Mouse (Mus musculus): ENCODE measurements around the gene Dnah14. TPM values are rescaled to one million over a fixed set of nuclear protein-coding genes. Genes with fewer than 3 reads are reported as not detected.

Dnah14 gene
- polyA plus RNA-seq, 1 experiment from 2014 or later: 0.88 TPM

DNA sequence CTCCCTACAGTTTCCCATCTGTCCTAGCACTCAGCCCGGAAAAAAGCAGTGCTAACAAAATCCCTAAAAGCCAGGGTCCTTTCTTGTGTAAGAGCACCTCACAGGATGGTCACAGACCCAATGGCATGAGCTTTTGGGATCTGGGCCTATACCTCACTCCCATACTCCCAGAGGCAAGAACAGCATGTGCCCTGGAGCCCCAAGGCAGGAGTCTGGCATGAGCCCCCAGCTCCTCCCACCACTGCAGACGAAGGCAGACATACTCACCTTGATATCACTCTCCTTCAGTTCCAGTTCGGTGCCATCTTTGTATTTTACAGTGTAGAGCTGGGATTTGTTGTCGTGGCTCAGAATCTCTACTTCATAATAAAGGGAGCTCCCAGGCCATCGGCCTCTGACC is 261.8 kb downstream of the Dnah14 start:
- WGBS: 83% methylated on average over 5 of the region's 5 CpGs
- peaks cover 9% of the 10 kb centered on the region; the same call in 1 of the 2 replicates for H3K4me1 ChIP-seq (replicated peaks; ENCODE audit: insufficient read depth, low read length)
- no peak for ATAC-seq (replicated peaks; ENCODE audit: low FRiP score, low read depth)
- DNase-seq (ENCODE audit: low spot score): no peak
- H3K4me2 ChIP-seq (ENCODE audit: low read length): no peak overlapping the region
- H3K9ac ChIP-seq (ENCODE audit: low read depth, low read length): no peak overlapping the region
- H3K36me3 ChIP-seq (ENCODE audit: insufficient read depth, low read length): peaks cover 14% of the 10 kb centered on the region; the same call in 1 of the 2 replicates
- no peaks in the 10 kb centered on the region for H3K27me3 ChIP-seq (ENCODE audit: insufficient read depth, low read length)
- H3K9me3 ChIP-seq (replicated peaks; ENCODE audit: low read length): no peaks in the 10 kb centered on the region
- no peak for TF ChIP-seq CTCF (IDR thresholded peaks at IDR 0.05; ENCODE audit: low read depth)
- H3K4me3 ChIP-seq (replicated peaks; ENCODE audit: low read depth, low read length): no peak overlapping the region
- no peak overlapping the region for H3K27ac ChIP-seq

DNA sequence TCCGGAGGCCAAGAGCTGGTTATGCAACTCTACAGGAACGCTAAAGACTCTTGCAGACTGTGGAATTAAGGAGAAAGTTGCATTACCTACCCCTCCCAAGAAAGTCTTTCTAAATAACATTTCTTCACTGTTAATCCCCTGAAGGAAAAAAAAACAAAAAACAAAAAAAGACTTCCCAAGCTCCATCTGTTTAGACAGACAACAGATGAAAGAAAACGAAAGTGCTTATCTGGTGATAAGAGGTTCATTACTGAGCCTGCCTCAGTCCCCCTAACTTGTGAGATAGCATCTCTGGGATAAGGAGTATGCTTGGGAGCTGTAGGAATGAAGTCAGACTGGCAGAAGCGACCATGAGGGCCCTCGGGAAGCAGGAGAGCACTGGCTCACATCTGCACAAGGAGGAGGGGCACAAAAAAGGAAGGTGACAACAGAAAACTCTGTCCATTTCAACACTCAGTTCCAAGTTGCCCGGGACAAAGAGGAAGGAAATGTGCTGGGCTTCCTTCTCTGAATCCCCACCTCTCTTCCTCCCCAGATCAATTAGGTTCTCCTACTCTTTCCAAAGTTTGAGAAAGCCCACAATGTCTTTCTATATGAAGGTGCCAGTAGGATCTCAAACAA is 263.5 kb downstream of the Dnah14 start:
- Histone ChIP-seq H3K9me3 (replicated peaks; ENCODE audit: low read length) (no peaks in the 10 kb centered on the region), H3K27me3 (ENCODE audit: insufficient read depth, low read length) (no peaks in the 10 kb centered on the region), H3K36me3 (ENCODE audit: insufficient read depth, low read length) (peaks cover 11% of the 10 kb centered on the region; the same call in 1 of the 2 replicates), H3K4me3 (replicated peaks; ENCODE audit: low read depth, low read length) (no peak overlapping the region), H3K4me1 (replicated peaks; ENCODE audit: insufficient read depth, low read length) (peaks cover 9% of the 10 kb centered on the region; the same call in 1 of the 2 replicates), H3K27ac (no peak overlapping the region), H3K4me2 (ENCODE audit: low read length) (peak overlapping the region; percentile 86), H3K9ac (ENCODE audit: low read depth, low read length) (no peak overlapping the region; the same call in 1 of the 2 replicates)
- WGBS: 28% methylated on average over 6 of the region's 6 CpGs
- no peak for TF ChIP-seq CTCF (IDR thresholded peaks at IDR 0.05; ENCODE audit: low read depth)
- no peak for ATAC-seq (replicated peaks; ENCODE audit: low FRiP score, low read depth)
- DNase-seq (ENCODE audit: low spot score): no peak

DNA sequence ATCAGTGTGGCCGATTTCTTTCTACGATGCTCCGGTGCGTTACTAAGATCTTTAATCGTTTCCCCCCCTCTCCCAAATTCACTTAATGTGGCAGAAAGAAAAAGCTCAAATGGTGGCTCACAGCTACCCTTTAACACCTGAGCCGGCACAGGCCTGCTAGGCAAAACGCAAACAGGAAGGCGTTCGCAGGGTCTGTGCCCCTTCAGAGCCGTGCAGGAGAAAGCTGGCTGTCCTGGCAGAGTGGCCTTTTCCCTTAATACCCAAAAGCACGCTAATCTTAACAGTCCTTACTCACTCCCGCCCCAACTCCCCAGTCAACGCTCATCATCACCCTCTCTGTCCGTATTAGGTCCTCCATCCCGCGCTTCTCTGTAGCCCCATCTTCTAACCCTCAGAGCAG is 265.0 kb downstream of the Dnah14 start:
- Histone ChIP-seq H3K36me3 (ENCODE audit: insufficient read depth, low read length) (0 out of 2 replicates have a peak, but pooled peaks cover under 1% of the 10 kb centered on the region), H3K4me1 (replicated peaks; ENCODE audit: insufficient read depth, low read length) (peaks cover 9% of the 10 kb centered on the region; the same call in 1 of the 2 replicates), H3K27ac (peak overlapping the region; percentile 98), H3K9me3 (replicated peaks; ENCODE audit: low read length) (no peaks in the 10 kb centered on the region), H3K4me2 (ENCODE audit: low read length) (peak overlapping the region; percentile 86), H3K9ac (ENCODE audit: low read depth, low read length) (peak overlapping the region; percentile 94), H3K27me3 (ENCODE audit: insufficient read depth, low read length) (no peaks in the 10 kb centered on the region), H3K4me3 (replicated peaks; ENCODE audit: low read depth, low read length) (peak overlapping the region; percentile 82)
- no peak for TF ChIP-seq CTCF (IDR thresholded peaks at IDR 0.05; ENCODE audit: low read depth)
- ATAC-seq (replicated peaks; ENCODE audit: low FRiP score, low read depth) (no peak), DNase-seq (ENCODE audit: low spot score) (no peak)
- under 1% methylated on average over 16 of the region's 16 CpGs for WGBS

DNA sequence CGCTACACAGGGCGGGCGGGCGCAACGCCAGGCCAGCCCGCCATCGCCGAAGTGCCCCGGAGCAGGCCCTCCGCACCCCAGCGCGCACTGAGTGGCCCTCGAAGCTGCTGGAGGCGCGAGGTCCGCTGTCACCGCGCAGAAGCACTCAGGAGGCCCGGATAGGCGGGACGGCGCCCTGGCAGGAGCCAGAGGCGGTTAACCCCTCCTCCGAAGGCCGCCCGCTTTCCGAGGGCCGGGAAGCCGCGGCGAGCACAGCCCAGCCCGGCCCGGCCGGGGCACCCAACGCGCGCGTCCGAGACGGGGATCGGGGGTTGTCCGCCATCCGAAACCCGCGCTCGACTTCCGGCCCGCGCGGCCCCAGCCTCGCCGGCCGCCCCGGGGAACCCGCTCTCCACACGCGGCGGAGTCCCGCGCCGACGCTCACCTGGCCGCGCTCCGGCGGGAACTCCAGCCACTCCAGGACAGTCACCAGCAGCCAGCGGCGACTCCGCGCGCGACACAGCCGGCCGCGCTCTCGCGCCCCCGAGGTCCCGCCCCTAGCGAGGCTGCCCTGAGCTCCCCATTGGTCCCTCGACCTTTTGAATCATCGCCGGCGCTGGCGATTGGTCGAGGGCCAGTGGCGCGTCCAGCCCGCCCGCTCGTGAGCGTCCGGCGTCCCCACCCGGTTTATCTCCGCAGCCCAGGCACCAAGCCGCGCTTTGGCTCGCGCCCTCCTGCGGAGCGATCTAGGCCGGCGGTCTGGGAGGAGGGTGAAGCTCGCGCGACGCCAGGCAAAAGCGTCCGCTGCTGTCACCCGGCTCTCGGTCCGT is 265.7 kb downstream of the Dnah14 start:
- under 1% methylated on average over 93 of the region's 113 CpGs for WGBS
- peak; percentile 51; the same call in 1 of the 2 replicates for TF ChIP-seq CTCF (IDR thresholded peaks at IDR 0.05; ENCODE audit: low read depth)
- Histone ChIP-seq H3K27me3 (ENCODE audit: insufficient read depth, low read length) (no peaks in the 10 kb centered on the region), H3K4me2 (ENCODE audit: low read length) (peak overlapping the region; percentile 86), H3K9me3 (replicated peaks; ENCODE audit: low read length) (no peaks in the 10 kb centered on the region), H3K4me1 (replicated peaks; ENCODE audit: insufficient read depth, low read length) (peaks cover 9% of the 10 kb centered on the region; the same call in 1 of the 2 replicates), H3K36me3 (ENCODE audit: insufficient read depth, low read length) (no peaks in the 10 kb centered on the region), H3K9ac (ENCODE audit: low read depth, low read length) (peak overlapping the region; percentile 94), H3K27ac (peak overlapping the region; percentile 98), H3K4me3 (replicated peaks; ENCODE audit: low read depth, low read length) (peak overlapping the region; percentile 82)
- DNase-seq (ENCODE audit: low spot score) (peak; percentile 97), ATAC-seq (replicated peaks; ENCODE audit: low FRiP score, low read depth) (peak; percentile 98)

DNA sequence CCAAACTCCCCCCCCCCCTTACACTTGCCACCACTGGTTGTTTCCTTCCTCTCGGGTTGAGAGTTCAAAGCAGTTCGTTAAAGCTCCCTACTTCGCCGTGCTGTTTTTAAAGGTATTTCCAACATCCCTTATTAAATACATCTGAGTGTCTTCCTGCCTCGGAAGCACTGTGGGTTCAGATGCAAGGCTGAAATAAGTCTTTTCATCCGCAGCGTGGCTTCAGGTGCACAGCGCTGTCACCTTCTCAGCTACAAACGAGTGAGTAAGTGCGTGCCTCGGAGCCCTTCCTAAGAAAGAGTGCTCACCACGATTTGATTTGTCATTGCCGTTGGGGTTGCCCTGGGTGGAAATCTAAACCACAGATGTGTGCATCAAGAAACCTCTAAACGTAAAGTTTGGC is 266.4 kb downstream of the Dnah14 start, which contains the start of gene Lbr:
TSS of gene Lbr (minus strand) at position 266 of the 400 bp plus-strand sequence.
- peak; percentile 39 for DNase-seq (ENCODE audit: low spot score)
- no peak for TF ChIP-seq CTCF (IDR thresholded peaks at IDR 0.05; ENCODE audit: low read depth)
- no peak for ATAC-seq (replicated peaks; ENCODE audit: low FRiP score, low read depth)
- Histone ChIP-seq H3K4me2 (ENCODE audit: low read length) (peak within 1 kb of the TSS; percentile 86), H3K27ac (peak within 1 kb of the TSS; percentile 98), H3K4me1 (replicated peaks; ENCODE audit: insufficient read depth, low read length) (peaks cover 9% of the 10 kb centered on the region; the same call in 1 of the 2 replicates), H3K4me3 (replicated peaks; ENCODE audit: low read depth, low read length) (peak within 1 kb of the TSS; percentile 82), H3K9ac (ENCODE audit: low read depth, low read length) (peak within 1 kb of the TSS; percentile 94), H3K36me3 (ENCODE audit: insufficient read depth, low read length) (no peaks in the 10 kb centered on the region), H3K27me3 (ENCODE audit: insufficient read depth, low read length) (no peaks in the 10 kb centered on the region), H3K9me3 (replicated peaks; ENCODE audit: low read length) (no peaks in the 10 kb centered on the region)
- under 1% methylated on average over 14 of the region's 14 CpGs for WGBS

DNA sequence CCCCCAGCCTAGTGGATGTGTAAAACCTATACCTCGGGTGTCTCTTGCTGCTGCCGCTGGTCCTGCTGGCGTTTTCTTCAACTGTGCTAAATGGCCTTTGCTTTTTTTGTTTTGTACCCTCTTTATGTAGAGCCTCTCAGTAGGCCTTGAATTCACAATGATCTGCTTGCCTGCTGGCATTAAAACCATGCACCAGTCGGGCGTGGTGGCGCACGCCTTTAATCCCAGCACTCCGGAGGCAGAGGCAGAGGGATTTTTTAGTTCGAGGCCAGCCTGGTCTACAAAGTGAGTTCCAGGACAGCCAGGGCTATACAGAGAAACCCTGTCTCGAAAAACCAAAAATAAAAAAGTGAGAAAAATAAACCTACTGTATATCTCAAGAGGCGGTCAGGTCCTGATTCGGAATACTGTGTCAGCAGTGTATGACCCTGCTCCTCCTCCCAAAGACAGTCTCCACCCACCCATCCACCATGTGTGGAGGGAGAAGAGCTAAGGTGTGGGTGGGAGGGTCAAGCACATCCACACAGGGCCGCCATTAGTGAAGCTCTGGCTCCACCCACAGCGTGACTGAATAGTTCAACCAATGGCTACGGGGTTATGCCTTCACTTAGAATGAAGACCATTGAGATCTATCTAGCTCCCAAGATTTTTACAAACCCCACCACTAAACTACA is 268.7 kb downstream of the Dnah14 start:
- H3K4me1 ChIP-seq (replicated peaks; ENCODE audit: insufficient read depth, low read length): peaks cover 2% of the 10 kb centered on the region; the same call in 1 of the 2 replicates
- 80% methylated on average over 15 of the region's 15 CpGs for WGBS
- no peak overlapping the region for H3K4me3 ChIP-seq (replicated peaks; ENCODE audit: low read depth, low read length)
- no peaks in the 10 kb centered on the region for H3K36me3 ChIP-seq (ENCODE audit: insufficient read depth, low read length)
- DNase-seq (ENCODE audit: low spot score) (no peak), ATAC-seq (replicated peaks; ENCODE audit: low FRiP score, low read depth) (no peak)
- no peak overlapping the region for H3K9ac ChIP-seq (ENCODE audit: low read depth, low read length)
- H3K4me2 ChIP-seq (ENCODE audit: low read length): no peak overlapping the region
- TF ChIP-seq CTCF (IDR thresholded peaks at IDR 0.05; ENCODE audit: low read depth): no peak
- H3K9me3 ChIP-seq (replicated peaks; ENCODE audit: low read length): no peaks in the 10 kb centered on the region
- H3K27ac ChIP-seq: no peak overlapping the region
- H3K27me3 ChIP-seq (ENCODE audit: insufficient read depth, low read length): no peaks in the 10 kb centered on the region

All from kidney, postnatal 0 days (tissue).